Mouse (Mus musculus): ENCODE data around the gene Ffar1.

DNA sequence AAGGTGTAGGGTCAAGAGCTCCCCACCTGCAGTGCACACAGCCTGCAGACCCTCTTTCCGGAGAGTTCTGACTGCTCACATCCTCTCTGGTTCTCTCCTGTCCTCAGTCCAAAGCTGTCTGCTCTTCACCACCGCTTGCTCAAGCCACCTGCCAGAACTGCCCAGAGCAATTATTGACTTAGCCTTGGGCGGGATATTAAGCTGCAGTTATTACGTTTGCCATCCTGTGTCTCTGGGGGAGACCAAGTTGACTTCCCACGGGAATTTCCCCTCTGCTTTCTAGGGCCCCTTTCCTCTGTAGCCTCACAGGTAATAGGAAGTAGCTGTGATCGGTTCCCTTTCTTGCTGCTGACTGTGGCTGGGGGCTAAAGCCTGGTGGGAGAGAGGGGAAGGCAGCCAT lies 41.2 kb downstream of the Ffar1 start:
- no peak for TF ChIP-seq CTCF (IDR thresholded peaks at IDR 0.05)
- no peak for TF ChIP-seq EP300 (IDR thresholded peaks at IDR 0.05)

Measured in lung, postnatal 0 days (tissue).